Mouse (Mus musculus): ENCODE results near the gene Ssu72.

- TF ChIP-seq POLR2A (IDR thresholded peaks at IDR 0.05; ENCODE audit: low read depth, low read length) (no peak), CTCF (conservative IDR thresholded peaks at IDR 0.05; ENCODE audit: insufficient read depth, insufficient read length, low read depth, low read length) (peak; percentile 52)
Observed at GRCm38 (mm10) chr4:155675991-155676390, 28.6 kb upstream of the Ssu72 start.
